Mouse (Mus musculus): ENCODE data around the gene Rhox1.

- TF ChIP-seq CTCF (IDR thresholded peaks at IDR 0.05; ENCODE audit: insufficient read depth, low read length) = no peak
- no peak for TF ChIP-seq POLR2A (IDR thresholded peaks at IDR 0.05; ENCODE audit: borderline replicate concordance, extremely low read depth, low read depth, low read length)
Measured at GRCm38 (mm10) chrX:37168742-37169141, 53.3 kb downstream of the Rhox1 start, which contains the start of gene Akap14.

All from lung, adult 2 months (tissue).